Mouse (Mus musculus) kidney, adult 8-10 months (tissue): ENCODE measurements around the gene Dnase1l1.

Experiments used
- DNase-seq, 2 experiments: peaks; one replicate each; pipeline ENCODE4 v3.0.0; 2022

Dnase1l1 gene

GRCm38 (mm10) chrX:74269736-74270061 is 12.4 kb downstream of the Dnase1l1 start:
- DNase-seq: no peak

- DNase-seq: no peak
These were observed 24.4 kb downstream of the Dnase1l1 start for GRCm38 (mm10) chrX:74257746-74258145.

- no peak for DNase-seq
These were observed 27.1 kb downstream of the Dnase1l1 start for GRCm38 (mm10) chrX:74254888-74255565.

- peak; percentile 92 to 94 for DNase-seq
These were observed 27.8 kb downstream of the Dnase1l1 start, which contains the start of gene Emd for GRCm38 (mm10) chrX:74254153-74254887. TSS of gene Emd (plus strand) at chrX:74254687.

GRCm38 (mm10) chrX:74249615-74250014 is 32.5 kb downstream of the Dnase1l1 start, which contains the start of gene Flna:
TSS of gene Flna (minus strand) at chrX:74249820.
- DNase-seq: peak; percentile 30 to 65

GRCm38 (mm10) chrX:74248651-74249050 is 33.5 kb downstream of the Dnase1l1 start:
- DNase-seq: peak; percentile 27 to 62

GRCm38 (mm10) chrX:74246693-74247092 is 35.4 kb downstream of the Dnase1l1 start:
- peak; percentile 9 to 22 for DNase-seq

GRCm38 (mm10) chrX:74246213-74246681 is 35.9 kb downstream of the Dnase1l1 start:
- DNase-seq: peak; percentile 88 to 90

- peak; percentile 49 to 58 for DNase-seq
These were observed 36.5 kb downstream of the Dnase1l1 start for GRCm38 (mm10) chrX:74245687-74246086.

- DNase-seq: no peak
These were observed 37.0 kb downstream of the Dnase1l1 start for GRCm38 (mm10) chrX:74245107-74245506.

GRCm38 (mm10) chrX:74244614-74245083 is 37.5 kb downstream of the Dnase1l1 start:
- DNase-seq: peak; percentile 28 to 51

- no peak for DNase-seq
These were observed 38.3 kb downstream of the Dnase1l1 start for GRCm38 (mm10) chrX:74243807-74244206.

- no peak for DNase-seq
These were observed 38.7 kb downstream of the Dnase1l1 start for GRCm38 (mm10) chrX:74243396-74243795.

GRCm38 (mm10) chrX:74240332-74240731 is 41.8 kb downstream of the Dnase1l1 start:
- DNase-seq: no peak

- no peak for DNase-seq
These were observed 48.9 kb downstream of the Dnase1l1 start for GRCm38 (mm10) chrX:74233196-74233595.

GRCm38 (mm10) chrX:74230038-74230437 is 52.1 kb downstream of the Dnase1l1 start:
- DNase-seq: no peak
